Mouse (Mus musculus): Measurements from ENCODE around the gene Olfm3. TPM values are rescaled to one million over a fixed set of nuclear protein-coding genes. Genes with fewer than 3 reads are reported as not detected.

Gene Olfm3
- total RNA-seq, 1 experiment from 2014 or later: not detected

DNA sequence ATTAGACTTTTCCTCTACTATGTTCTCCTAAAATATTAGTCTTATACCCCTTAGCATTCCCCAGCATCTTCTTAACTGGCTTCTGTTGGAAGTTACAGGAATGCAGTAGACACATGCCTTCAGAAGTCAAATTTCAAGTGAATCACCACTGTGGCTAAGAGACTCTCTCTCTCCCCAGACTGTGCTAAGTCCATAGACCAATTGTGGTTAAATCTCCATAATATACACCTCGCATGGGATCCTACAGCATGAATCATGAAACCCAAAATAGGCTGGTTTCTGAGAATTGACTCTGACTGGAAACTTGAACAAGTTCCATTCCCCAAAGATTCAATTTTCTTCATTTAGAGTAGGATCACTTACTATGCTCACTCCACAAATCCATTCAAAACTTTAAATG, 124.2 kb downstream of the Olfm3 start:
- ATAC-seq (replicated peaks in 1 of 2; ENCODE audit: insufficient read depth in 1 of 2, low FRiP score in 2 of 2, low TSS enrichment in 1 of 2, low read depth in 1 of 2, poor library complexity in 2 of 2, severe bottlenecking in 2 of 2): no peak

DNA sequence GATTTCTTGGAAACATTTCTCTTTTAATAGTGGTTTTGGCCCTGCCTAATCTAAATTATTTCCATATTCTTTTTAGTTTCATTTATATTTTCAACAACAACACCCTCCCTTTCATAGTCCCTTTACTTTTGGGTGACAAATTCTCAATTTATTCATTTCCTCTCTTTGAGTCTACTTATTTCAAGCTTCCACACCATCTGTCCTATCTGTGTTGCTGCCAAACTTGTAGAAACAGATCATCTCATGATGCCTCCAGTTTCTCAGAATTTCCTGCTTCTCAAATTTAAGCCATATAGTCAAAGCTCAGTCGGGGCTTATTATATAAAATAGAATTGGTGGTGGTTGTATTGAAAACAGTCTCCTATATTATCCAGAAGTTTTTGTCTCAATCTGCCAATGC, 124.7 kb downstream of the Olfm3 start:
- ATAC-seq (replicated peaks in 1 of 2; ENCODE audit: insufficient read depth in 1 of 2, low FRiP score in 2 of 2, low TSS enrichment in 1 of 2, low read depth in 1 of 2, poor library complexity in 2 of 2, severe bottlenecking in 2 of 2): no peak

DNA sequence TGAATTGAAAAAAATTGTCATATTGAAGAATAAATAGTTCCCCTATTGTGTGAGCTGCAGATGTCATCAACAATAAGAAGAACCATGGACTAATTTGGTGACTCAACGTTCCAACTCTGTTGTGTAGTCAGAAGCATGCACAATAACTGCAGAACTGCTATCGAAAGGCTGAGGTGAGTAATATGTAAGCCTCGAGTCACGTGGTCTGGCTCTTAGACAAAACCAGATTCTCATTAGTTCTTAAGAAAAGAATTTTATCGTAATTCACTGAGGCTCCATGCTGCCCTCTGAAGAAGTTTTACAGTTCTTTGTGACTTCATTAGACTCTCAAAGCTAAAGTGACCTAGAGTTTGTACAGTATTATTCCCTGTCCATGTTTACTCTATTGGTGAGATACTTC, 145.2 kb downstream of the Olfm3 start:
- no peak for ATAC-seq (replicated peaks in 1 of 2; ENCODE audit: insufficient read depth in 1 of 2, low FRiP score in 2 of 2, low TSS enrichment in 1 of 2, low read depth in 1 of 2, poor library complexity in 2 of 2, severe bottlenecking in 2 of 2)

DNA sequence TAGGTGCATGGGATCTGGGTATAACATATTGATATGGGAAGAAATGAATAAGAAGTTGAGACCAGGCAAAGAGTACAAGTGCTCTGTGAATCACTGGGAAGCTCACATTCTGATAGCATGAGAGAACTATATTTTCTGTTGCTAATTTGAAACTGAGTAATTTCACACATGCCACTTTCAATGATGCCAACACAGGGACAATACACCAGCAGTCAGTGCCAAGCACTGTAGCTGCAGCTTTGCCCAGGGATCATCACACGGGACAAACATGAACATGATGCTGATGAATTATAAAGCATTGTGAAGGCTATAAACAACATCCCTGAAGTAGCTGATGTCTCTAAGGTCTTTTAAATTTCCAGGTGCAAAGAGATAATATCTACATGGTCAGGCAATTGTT, 161.0 kb downstream of the Olfm3 start:
- no peak for ATAC-seq (replicated peaks in 1 of 2; ENCODE audit: insufficient read depth in 1 of 2, low FRiP score in 2 of 2, low TSS enrichment in 1 of 2, low read depth in 1 of 2, poor library complexity in 2 of 2, severe bottlenecking in 2 of 2)

DNA sequence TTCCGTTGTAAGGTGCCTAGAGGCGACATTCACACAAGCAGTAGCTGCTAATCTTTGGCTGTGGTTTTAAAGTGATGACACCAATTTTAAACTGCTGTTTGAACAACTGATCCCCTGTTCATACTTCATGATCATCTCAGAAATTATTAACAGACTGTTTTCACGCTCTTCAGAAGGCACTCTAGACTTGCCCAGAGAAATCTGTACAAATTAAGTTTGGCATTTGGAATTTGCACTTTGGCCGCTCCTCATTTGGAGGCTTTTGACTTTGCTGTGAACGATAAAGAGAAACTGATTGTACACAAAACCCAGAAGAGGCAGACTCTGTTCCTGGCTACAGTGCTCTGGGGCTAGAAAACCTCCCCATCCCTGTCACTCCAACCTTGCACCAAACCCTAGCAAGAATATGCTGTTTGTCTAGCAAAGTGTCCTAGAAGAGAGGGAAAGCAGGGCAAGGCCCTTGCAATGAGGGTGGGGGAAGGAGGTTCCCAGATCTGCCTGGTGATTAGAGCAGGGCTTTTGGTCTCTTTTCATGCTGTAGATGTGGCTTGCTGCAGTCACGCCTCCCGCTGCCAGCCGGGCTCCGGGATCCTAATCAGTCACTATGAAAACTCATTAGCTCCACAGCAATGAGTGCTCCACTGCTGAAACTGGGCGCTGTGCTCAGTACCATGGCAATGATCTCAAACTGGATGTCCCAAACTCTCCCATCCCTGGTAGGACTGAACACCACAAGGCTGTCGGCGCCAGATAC, 176.7 kb downstream of the Olfm3 start:
- no peak for ATAC-seq (replicated peaks in 1 of 2; ENCODE audit: insufficient read depth in 1 of 2, low FRiP score in 2 of 2, low TSS enrichment in 1 of 2, low read depth in 1 of 2, poor library complexity in 2 of 2, severe bottlenecking in 2 of 2)

DNA sequence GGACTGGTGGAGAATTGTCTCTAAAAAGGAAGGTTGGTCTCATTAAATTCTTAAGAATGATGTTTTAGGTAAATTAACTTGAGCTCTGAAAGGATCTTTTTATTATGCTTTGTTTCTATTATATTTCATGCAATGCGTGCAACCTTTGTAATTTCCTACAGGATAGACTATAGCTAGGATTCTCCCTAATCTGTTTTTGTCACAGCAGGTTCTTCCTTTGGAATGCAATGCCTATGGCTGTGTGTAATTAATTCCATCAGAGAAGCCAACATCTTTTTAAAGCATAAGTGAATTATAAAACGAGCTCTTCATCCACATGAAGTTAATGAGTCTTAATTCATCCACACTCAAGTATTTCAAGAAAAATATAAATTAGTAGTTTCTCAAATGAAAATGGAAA, 177.5 kb downstream of the Olfm3 start:
- ATAC-seq (replicated peaks in 1 of 2; ENCODE audit: insufficient read depth in 1 of 2, low FRiP score in 2 of 2, low TSS enrichment in 1 of 2, low read depth in 1 of 2, poor library complexity in 2 of 2, severe bottlenecking in 2 of 2): no peak

DNA sequence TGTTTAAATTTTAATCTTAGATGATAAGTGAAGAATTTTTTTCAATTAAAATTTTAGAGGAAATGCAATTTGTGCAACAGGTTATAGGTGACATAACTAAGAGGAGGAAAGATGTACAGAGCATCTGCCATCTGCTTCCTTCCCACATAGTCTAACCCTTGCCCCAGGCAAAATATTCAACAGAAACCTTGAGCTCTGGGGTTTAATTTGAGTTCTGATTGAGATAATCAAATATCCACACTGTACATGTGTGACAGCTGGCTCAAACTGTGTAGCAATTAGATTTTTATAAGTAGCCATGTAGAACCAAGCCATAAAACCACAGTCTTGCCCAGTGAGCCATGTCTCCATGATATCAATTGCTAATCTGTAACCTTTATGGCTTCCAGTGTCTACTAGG, 179.1 kb downstream of the Olfm3 start:
- ATAC-seq (replicated peaks in 1 of 2; ENCODE audit: insufficient read depth in 1 of 2, low FRiP score in 2 of 2, low TSS enrichment in 1 of 2, low read depth in 1 of 2, poor library complexity in 2 of 2, severe bottlenecking in 2 of 2): no peak

DNA sequence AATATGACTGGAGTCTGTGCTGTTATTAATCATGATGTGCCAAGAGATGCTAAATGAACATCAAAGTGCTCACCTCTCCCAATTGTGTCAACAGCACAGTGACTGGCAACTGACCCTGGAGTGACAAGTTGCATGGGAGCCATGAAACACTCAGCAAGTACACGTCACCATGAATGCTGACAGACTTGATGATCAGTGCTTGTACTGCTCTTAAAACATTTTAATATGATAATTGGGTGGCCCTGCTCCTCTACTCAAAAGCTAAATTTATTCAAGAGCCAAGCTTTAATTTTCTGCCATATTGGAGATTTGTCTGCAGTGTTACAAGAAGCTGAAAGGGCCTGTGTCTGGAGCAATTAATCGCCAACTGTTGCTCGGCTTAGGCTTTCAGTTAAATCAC, 184.4 kb downstream of the Olfm3 start:
- ATAC-seq (replicated peaks in 1 of 2; ENCODE audit: insufficient read depth in 1 of 2, low FRiP score in 2 of 2, low TSS enrichment in 1 of 2, low read depth in 1 of 2, poor library complexity in 2 of 2, severe bottlenecking in 2 of 2): no peak

DNA sequence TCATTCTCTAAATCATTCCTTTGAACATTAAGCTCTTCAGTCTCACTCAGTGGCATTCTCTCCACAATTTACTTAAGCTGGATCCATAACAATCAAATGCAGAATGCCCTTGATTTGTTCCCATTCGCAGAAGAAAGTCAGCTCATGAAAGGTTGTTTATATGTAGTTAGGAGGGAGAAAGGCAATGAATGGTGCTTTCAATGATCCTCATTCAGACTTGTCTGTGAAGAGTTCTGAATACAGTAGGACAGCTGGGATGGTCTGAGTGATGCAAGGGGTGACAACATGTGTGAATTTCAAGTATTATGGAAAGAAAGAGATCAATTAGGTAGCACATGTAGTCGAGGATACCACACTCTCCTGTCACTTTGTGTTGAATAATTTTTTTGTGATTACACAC, 186.8 kb downstream of the Olfm3 start:
- no peak for ATAC-seq (replicated peaks in 1 of 2; ENCODE audit: insufficient read depth in 1 of 2, low FRiP score in 2 of 2, low TSS enrichment in 1 of 2, low read depth in 1 of 2, poor library complexity in 2 of 2, severe bottlenecking in 2 of 2)

DNA sequence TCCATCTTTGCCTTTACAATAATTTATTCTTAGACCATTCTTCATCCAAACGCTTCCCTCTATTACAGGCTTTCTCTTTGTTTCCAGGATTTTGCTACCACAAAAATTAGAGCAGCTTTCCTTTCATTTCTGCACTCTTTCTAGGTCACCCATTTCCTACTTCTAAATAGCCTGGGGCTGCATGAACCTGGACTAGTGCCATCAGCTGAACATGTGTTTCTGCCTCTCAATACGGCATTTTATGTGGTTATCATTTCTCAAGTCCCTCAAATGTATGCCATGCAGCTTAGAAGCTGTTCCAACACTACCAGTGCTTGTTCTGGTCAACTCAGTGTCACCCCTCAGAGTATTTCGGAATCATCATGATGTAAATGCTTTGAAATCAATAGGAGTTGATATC, 191.6 kb downstream of the Olfm3 start:
- no peak for ATAC-seq (replicated peaks in 1 of 2; ENCODE audit: insufficient read depth in 1 of 2, low FRiP score in 2 of 2, low TSS enrichment in 1 of 2, low read depth in 1 of 2, poor library complexity in 2 of 2, severe bottlenecking in 2 of 2)

DNA sequence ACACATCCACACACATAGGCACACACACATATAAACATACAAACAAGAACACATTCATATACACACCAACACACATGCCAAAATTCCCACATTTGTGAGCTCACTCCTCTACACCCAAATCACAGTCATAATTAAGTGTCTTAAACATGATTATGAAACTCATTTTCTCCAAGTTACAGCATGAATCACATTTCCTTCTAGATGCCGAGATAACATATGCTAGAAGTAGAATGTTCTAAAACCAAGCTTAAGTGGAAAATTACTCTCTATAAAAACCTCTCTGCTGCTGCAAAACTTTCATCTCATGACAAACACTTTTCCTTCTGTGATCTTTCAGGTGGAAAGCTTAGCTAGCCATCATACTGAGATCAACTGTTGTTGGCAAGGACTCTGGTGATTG, 195.7 kb downstream of the Olfm3 start:
- no peak for ATAC-seq (replicated peaks in 1 of 2; ENCODE audit: insufficient read depth in 1 of 2, low FRiP score in 2 of 2, low TSS enrichment in 1 of 2, low read depth in 1 of 2, poor library complexity in 2 of 2, severe bottlenecking in 2 of 2)

DNA sequence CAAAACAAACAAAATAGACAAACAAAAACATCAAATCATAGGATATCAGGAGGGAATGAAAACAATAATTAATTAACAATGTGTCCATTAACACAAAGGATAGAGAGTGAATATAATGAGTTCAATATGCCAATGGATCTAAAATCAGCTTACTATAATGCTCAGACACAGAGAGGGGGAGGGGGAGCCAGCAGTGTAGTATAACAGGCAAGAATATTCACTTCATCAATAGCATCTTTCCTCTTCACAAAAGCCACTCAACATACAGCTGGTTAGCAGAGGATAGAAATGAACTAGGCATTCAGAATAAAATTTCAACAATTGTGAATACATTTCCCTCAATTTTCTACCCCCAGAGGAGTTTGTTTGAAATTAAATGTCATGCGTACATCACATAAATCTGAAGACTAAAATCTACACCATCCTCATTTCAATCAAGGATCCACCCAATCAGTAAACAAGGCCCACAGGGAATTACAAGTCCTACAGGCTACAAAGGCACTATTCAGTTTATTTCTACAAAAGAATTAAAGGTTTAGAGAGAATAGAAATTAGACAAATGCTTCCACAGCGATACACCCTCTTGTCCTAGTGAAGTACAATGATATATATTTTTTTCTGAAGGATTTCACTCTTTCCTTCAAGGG, 200.4 kb downstream of the Olfm3 start:
- no peak for ATAC-seq (replicated peaks in 1 of 2; ENCODE audit: insufficient read depth in 1 of 2, low FRiP score in 2 of 2, low TSS enrichment in 1 of 2, low read depth in 1 of 2, poor library complexity in 2 of 2, severe bottlenecking in 2 of 2)

DNA sequence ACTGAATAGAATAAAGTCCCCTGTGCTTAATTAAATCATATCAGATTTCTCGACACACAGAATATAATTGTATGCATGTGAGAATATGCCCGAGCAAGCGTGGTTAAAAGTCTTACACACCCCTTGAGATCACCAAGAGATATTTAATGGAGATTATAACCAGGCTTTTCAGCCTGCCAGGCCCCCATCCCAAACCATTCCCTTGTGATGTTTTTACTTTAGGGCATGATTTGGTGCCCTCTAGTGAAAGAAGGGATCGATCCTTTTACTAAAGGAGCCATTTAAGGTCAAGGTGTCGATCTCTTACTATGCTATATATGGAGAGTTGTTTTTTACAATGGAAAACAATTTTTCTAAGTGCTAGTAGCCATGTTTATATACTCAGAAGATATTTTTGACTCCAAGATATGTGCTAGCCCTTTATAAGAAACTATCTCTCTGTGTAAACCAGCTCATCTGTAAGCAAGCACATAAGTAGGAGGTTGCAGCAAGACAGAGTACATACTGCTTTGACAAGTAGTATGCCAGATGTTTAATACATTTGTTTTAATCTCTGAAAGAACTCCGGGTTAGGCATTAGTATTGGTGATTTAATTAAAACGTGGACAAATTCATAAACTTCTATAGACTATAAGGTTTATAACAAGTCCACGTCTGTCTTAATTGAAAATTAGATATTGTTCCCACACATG, 201.1 kb downstream of the Olfm3 start:
- ATAC-seq (replicated peaks in 1 of 2; ENCODE audit: insufficient read depth in 1 of 2, low FRiP score in 2 of 2, low TSS enrichment in 1 of 2, low read depth in 1 of 2, poor library complexity in 2 of 2, severe bottlenecking in 2 of 2): no peak

DNA sequence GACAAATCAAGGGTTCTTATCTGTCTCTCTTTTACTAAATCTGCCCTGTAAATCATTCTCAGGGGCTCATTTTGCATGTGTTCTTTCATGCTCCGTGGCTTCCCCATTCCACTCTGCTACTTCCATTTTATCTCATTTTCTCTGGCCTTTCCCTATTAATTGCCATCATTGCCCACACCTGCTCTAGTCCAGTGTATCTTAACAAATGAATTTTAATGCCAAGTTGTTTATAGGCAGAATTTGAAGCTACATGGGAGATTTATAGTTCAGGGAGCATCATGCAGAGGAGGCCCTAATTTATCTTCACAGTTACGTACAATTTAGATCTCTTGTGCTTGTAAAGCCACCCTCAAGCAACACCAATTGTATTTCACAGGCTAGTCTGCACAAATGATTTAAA, 241.8 kb downstream of the Olfm3 start:
- ATAC-seq (replicated peaks in 1 of 2; ENCODE audit: insufficient read depth in 1 of 2, low FRiP score in 2 of 2, low TSS enrichment in 1 of 2, low read depth in 1 of 2, poor library complexity in 2 of 2, severe bottlenecking in 2 of 2): no peak

DNA sequence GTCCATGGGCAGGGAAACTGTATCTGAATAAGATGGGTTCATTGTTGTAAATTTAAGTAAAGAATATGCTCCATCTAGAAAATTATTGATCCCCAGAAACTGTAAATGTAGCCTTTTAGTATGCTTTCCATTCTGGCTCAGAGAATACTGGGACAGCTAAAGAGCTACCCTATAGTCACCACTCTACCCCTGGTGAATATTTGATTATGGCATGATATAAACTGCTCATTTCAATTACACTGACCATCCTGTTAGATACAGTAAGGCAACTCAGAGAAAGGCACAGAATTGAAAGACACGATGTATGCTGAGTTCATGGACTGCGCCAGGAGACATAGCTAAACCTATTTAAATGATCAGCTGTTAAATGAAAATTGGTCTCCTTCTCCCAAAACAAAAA, 242.4 kb downstream of the Olfm3 start:
- no peak for ATAC-seq (replicated peaks in 1 of 2; ENCODE audit: insufficient read depth in 1 of 2, low FRiP score in 2 of 2, low TSS enrichment in 1 of 2, low read depth in 1 of 2, poor library complexity in 2 of 2, severe bottlenecking in 2 of 2)

DNA sequence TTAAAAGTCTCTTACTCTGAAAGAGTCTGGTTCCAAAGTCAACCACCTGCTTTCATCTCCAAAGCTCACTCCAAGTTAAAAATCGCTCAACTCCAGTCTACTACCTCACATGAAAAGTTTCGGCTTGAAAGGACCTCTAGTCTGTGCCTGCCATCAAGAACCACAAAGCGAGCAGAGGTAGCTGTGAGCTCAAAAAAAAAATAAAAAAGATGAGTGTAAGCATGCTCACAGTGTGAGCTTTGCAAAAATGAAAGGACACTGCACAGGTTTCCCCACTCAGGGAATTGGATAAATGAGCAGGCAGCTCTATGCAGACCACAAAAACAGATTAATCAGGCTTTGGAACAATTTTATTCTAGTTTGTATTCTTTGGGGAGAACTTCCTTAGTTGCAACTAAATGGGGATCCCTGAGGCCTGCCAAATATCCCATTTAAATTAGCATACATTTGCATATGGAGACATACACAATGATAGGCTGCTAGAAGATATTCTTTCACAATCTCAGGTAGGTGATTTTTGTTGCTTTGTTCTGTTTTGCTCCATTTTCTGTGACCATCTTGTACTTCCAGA, 255.1 kb downstream of the Olfm3 start:
- no peak for ATAC-seq (replicated peaks in 1 of 2; ENCODE audit: insufficient read depth in 1 of 2, low FRiP score in 2 of 2, low TSS enrichment in 1 of 2, low read depth in 1 of 2, poor library complexity in 2 of 2, severe bottlenecking in 2 of 2)

DNA sequence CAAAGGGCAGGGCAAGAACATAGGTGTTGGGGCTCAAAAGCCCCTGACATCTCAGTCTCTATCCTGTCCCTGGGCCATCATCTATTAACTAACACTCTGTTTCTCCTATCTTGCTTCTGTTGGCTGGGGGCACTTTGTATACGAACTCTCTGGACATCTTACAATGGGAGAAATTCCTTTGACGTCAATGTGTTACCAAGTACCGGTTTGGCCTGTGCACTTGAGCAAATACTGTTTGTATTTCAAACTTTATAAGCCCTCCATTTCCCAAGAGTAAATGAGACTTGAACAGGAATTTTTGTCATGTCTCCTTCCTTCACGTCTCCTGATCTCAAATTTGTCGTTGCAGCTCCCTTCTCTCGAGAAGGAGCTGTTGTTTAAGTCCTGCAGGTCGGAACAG, 270.7 kb downstream of the Olfm3 start:
- ATAC-seq (replicated peaks in 1 of 2; ENCODE audit: insufficient read depth in 1 of 2, low FRiP score in 2 of 2, low TSS enrichment in 1 of 2, low read depth in 1 of 2, poor library complexity in 2 of 2, severe bottlenecking in 2 of 2): no peak
